Mouse (Mus musculus) cerebellum, adult 11-12 months (tissue): ENCODE data around the gene Pon1.

Experiments used
- DNase-seq: peaks from one replicate; pipeline ENCODE4 v3.0.0; 2022

Gene Pon1

GRCm38 (mm10) chr6:5177967-5178891 lies 15.5 kb downstream of the Pon1 start:
- DNase-seq, result no peak

GRCm38 (mm10) chr6:5174179-5174812 lies 19.4 kb downstream of the Pon1 start:
- no peak for DNase-seq

GRCm38 (mm10) chr6:5172571-5172970 lies 21.2 kb downstream of the Pon1 start:
- DNase-seq, result no peak

- DNase-seq, result no peak
Measured at GRCm38 (mm10) chr6:5171418-5171817, 22.3 kb downstream of the Pon1 start.

GRCm38 (mm10) chr6:5168158-5168557 lies 25.6 kb downstream of the Pon1 start:
- no peak for DNase-seq

- no peak for DNase-seq
Measured at GRCm38 (mm10) chr6:5167051-5167677, 26.6 kb downstream of the Pon1 start.

GRCm38 (mm10) chr6:5164855-5165254 lies 28.9 kb downstream of the Pon1 start:
- DNase-seq, result no peak

GRCm38 (mm10) chr6:5163507-5164144 lies 30.1 kb downstream of the Pon1 start:
- no peak for DNase-seq

- DNase-seq, result no peak
Measured at GRCm38 (mm10) chr6:5162052-5162451, 31.7 kb downstream of the Pon1 start.

- no peak for DNase-seq
Measured at GRCm38 (mm10) chr6:5159385-5159791, 34.4 kb downstream of the Pon1 start.

GRCm38 (mm10) chr6:5156541-5157425 lies 37.0 kb downstream of the Pon1 start:
- no peak for DNase-seq

- no peak for DNase-seq
Measured at GRCm38 (mm10) chr6:5155313-5155927, 38.3 kb downstream of the Pon1 start.

GRCm38 (mm10) chr6:5154786-5155185 lies 39.0 kb downstream of the Pon1 start:
- DNase-seq, result no peak

GRCm38 (mm10) chr6:5152185-5152584 lies 41.6 kb downstream of the Pon1 start:
- no peak for DNase-seq

GRCm38 (mm10) chr6:5151171-5151570 lies 42.6 kb downstream of the Pon1 start:
- DNase-seq, result no peak

- no peak for DNase-seq
Measured at GRCm38 (mm10) chr6:5149941-5150340, 43.8 kb downstream of the Pon1 start.

- no peak for DNase-seq
Measured at GRCm38 (mm10) chr6:5147488-5148142, 46.1 kb downstream of the Pon1 start.

GRCm38 (mm10) chr6:5139666-5140065 lies 54.1 kb downstream of the Pon1 start:
- no peak for DNase-seq

GRCm38 (mm10) chr6:5138875-5139631 lies 54.7 kb downstream of the Pon1 start:
- no peak for DNase-seq

- no peak for DNase-seq
Measured at GRCm38 (mm10) chr6:5136046-5136445, 57.7 kb downstream of the Pon1 start.
